Mouse (Mus musculus) liver, postnatal 0 days (tissue): ENCODE data around the gene Pdxdc1.
"Not testable (repeated sequence)": the region's sequence is repeated elsewhere in the genome, so short reads cannot be mapped to it uniquely, and the experiment has no call there.

ENCODE experiments used
- CTCF ChIP-seq: sonication (generic); IDR thresholded peaks from 2 replicates; pipeline ENCODE4 v1.5.1; 2016; ENCODE audit warnings: antibody characterized with exemption, low read depth
- EP300 ChIP-seq: IDR thresholded peaks from 2 replicates; pipeline ENCODE4 v1.6.1; 2016; ENCODE audit warnings: antibody characterized with exemption, low read depth, mild to moderate bottlenecking

DNA sequence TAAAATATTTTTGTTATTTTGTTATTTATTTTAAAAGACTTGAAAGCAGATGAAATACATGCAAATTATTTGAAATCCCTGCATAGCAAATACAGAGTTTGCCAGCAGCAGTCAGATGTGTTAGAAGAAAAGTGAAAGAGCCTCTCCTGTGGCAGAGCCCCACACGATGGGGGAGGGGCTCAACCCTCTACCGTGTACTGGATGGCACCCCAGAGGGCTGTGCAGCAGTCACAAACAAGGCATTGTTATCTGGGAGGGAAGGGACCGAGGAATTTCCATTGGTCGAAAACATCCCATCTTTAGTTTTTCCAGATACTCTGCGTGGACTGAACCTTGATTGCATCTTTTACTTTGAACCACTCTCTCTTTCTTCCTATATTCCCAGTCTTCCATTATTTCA, 35.5 kb downstream of the Pdxdc1 start:
- not testable (repeated sequence) for TF ChIP-seq EP300, CTCF
